Mouse (Mus musculus) midbrain, embryonic 11.5 days (tissue): ENCODE data around the gene Nek10. TPM values are rescaled to one million over a fixed set of nuclear protein-coding genes. Genes with fewer than 3 reads are reported as not detected.

Source experiments
- ATAC-seq: fragments of 200-750 bp; cut with Nextera tagmentation; 2 replicates; pipeline ENCODE4 v1.8.0; 2017; ENCODE audit warnings: moderate TSS enrichment, moderate library complexity; ENCODE audit not compliant: low FRiP score
- DNase-seq: peaks from one replicate; pipeline ENCODE4 v3.0.0; 2015; ENCODE audit warnings: low spot score; ENCODE audit errors: missing footprints
- H3K27ac ChIP-seq: fragments of 300-500 bp; sonication (generic); 2 replicates; pipeline ENCODE4 v1.5.1; 2014; ENCODE audit warnings: low read depth, low read length
- H3K27me3 ChIP-seq: fragments of 300-500 bp; sonication (generic); 2 replicates; pipeline ENCODE4 v1.6.1; 2014; ENCODE audit warnings: mild to moderate bottlenecking, low read length, moderate library complexity, mixed read lengths; ENCODE audit not compliant: control insufficient read depth, insufficient read depth
- H3K36me3 ChIP-seq: fragments of 300-500 bp; sonication (generic); 2 replicates; pipeline ENCODE4 v1.6.1; 2014; ENCODE audit warnings: mild to moderate bottlenecking, low read length, moderate library complexity, mixed read lengths; ENCODE audit not compliant: control insufficient read depth, insufficient read depth
- H3K4me1 ChIP-seq: fragments of 300-500 bp; sonication (generic); 2 replicates; pipeline ENCODE4 v1.6.1; 2014; ENCODE audit warnings: low read length; ENCODE audit not compliant: control insufficient read depth, insufficient read depth
- H3K4me2 ChIP-seq: fragments of 300-500 bp; sonication (generic); 2 replicates; pipeline ENCODE4 v1.6.1; 2014; ENCODE audit warnings: mild to moderate bottlenecking, moderate library complexity
- H3K4me3 ChIP-seq: fragments of 300-500 bp; sonication (generic); 2 replicates; pipeline ENCODE4 v1.5.1; 2014; ENCODE audit warnings: low read depth, low read length
- H3K9ac ChIP-seq: fragments of 300-500 bp; sonication (generic); 2 replicates; pipeline ENCODE4 v1.6.1; 2014; ENCODE audit warnings: low read length
- H3K9me3 ChIP-seq: fragments of 300-500 bp; sonication (generic); 2 replicates; pipeline ENCODE4 v1.6.1; 2016; ENCODE audit warnings: low read length; ENCODE audit not compliant: control insufficient read depth
- WGBS: fragments of 180-500 bp; shearing (Covaris S2); extraction: QIAGEN DNeasy Blood & Tissue Kit; methylation state at CpG from one replicate; pipeline ENCODE4 v1.1.7; 2014; 5-methylcytosine and 5-hydroxymethylcytosine counted together
- polyA plus RNA-seq: library from polyadenylated mRNA; unstranded; fragments of >200 nt; fragmentation: Nextera tagmentation; extraction: Ambion mirVana; gene quantifications from 2 replicates; pipeline ENCODE4 v1.2.1, GENCODE M21; 2014

Nek10 gene
- polyA plus RNA-seq, 1 experiment from 2014 or later, result 0.03 TPM

GRCm38 (mm10) chr14:14804518-14805212 lies 1.4 kb downstream of the Nek10 start:
- Histone ChIP-seq H3K4me2 (no peak overlapping the region), H3K9ac (no peak overlapping the region), H3K4me1 (no peaks in the 10 kb centered on the region), H3K9me3 (no peaks in the 10 kb centered on the region), H3K27me3 (no peaks in the 10 kb centered on the region), H3K36me3 (no peaks in the 10 kb centered on the region), H3K4me3 (no peak overlapping the region), H3K27ac (no peak overlapping the region)
- DNase-seq (no peak), ATAC-seq (peak; percentile 47; the same call in 1 of the 2 replicates)
- 77% methylated on average over 5 of the region's 5 CpGs for WGBS

GRCm38 (mm10) chr14:14832520-14833240 lies 29.5 kb downstream of the Nek10 start:
- ATAC-seq (no peak), DNase-seq (no peak)
- WGBS, result 87% methylated on average over 12 of the region's 12 CpGs
- Histone ChIP-seq H3K9ac (no peak overlapping the region), H3K36me3 (no peaks in the 10 kb centered on the region), H3K4me3 (no peak overlapping the region), H3K4me2 (no peak overlapping the region), H3K27me3 (no peaks in the 10 kb centered on the region), H3K4me1 (no peaks in the 10 kb centered on the region), H3K27ac (no peak overlapping the region), H3K9me3 (no peaks in the 10 kb centered on the region)

- H3K36me3 ChIP-seq, result no peaks in the 10 kb centered on the region
- no peak for DNase-seq
- H3K4me1 ChIP-seq, result no peaks in the 10 kb centered on the region
- no peak overlapping the region for H3K27ac ChIP-seq
- no peak overlapping the region for H3K9ac ChIP-seq
- H3K27me3 ChIP-seq, result no peaks in the 10 kb centered on the region
- 86% methylated on average over 1 of the region's 1 CpGs for WGBS
- ATAC-seq, result no peak
- no peak overlapping the region for H3K4me3 ChIP-seq
- H3K9me3 ChIP-seq, result no peaks in the 10 kb centered on the region
- H3K4me2 ChIP-seq, result no peak overlapping the region
Measured at GRCm38 (mm10) chr14:14833498-14833897, 30.3 kb downstream of the Nek10 start.

- no peak overlapping the region for H3K27ac ChIP-seq
- no peak for ATAC-seq
- no peaks in the 10 kb centered on the region for H3K4me1 ChIP-seq
- no peak overlapping the region for H3K4me2 ChIP-seq
- H3K4me3 ChIP-seq, result no peak overlapping the region
- 84% methylated on average over 2 of the region's 2 CpGs for WGBS
- no peaks in the 10 kb centered on the region for H3K9me3 ChIP-seq
- no peaks in the 10 kb centered on the region for H3K36me3 ChIP-seq
- no peak overlapping the region for H3K9ac ChIP-seq
- H3K27me3 ChIP-seq, result no peaks in the 10 kb centered on the region
- DNase-seq, result no peak
Measured at GRCm38 (mm10) chr14:14834266-14834665, 31.1 kb downstream of the Nek10 start.

GRCm38 (mm10) chr14:14837627-14838026 lies 34.4 kb downstream of the Nek10 start:
- H3K36me3 ChIP-seq, result no peaks in the 10 kb centered on the region
- no peak overlapping the region for H3K4me2 ChIP-seq
- DNase-seq (no peak), ATAC-seq (no peak)
- no peaks in the 10 kb centered on the region for H3K9me3 ChIP-seq
- no peaks in the 10 kb centered on the region for H3K27me3 ChIP-seq
- H3K4me3 ChIP-seq, result no peak overlapping the region
- H3K9ac ChIP-seq, result no peak overlapping the region
- no peaks in the 10 kb centered on the region for H3K4me1 ChIP-seq
- 85% methylated on average over 4 of the region's 4 CpGs for WGBS
- no peak overlapping the region for H3K27ac ChIP-seq

- 48% methylated on average over 1 of the region's 1 CpGs for WGBS
- Histone ChIP-seq H3K4me3 (no peak overlapping the region), H3K4me1 (no peaks in the 10 kb centered on the region), H3K27me3 (no peaks in the 10 kb centered on the region), H3K9me3 (no peaks in the 10 kb centered on the region), H3K36me3 (no peaks in the 10 kb centered on the region), H3K27ac (no peak overlapping the region), H3K4me2 (no peak overlapping the region), H3K9ac (no peak overlapping the region)
- ATAC-seq (no peak), DNase-seq (no peak)
Measured at GRCm38 (mm10) chr14:14838109-14838508, 34.9 kb downstream of the Nek10 start.

- H3K4me3 ChIP-seq, result no peak overlapping the region
- no peaks in the 10 kb centered on the region for H3K27me3 ChIP-seq
- no peak for ATAC-seq
- no peaks in the 10 kb centered on the region for H3K36me3 ChIP-seq
- DNase-seq, result no peak
- H3K9me3 ChIP-seq, result no peaks in the 10 kb centered on the region
- no peaks in the 10 kb centered on the region for H3K4me1 ChIP-seq
- no peak overlapping the region for H3K27ac ChIP-seq
- H3K4me2 ChIP-seq, result no peak overlapping the region
- no peak overlapping the region for H3K9ac ChIP-seq
- WGBS, result 81% methylated on average over 8 of the region's 8 CpGs
Measured at GRCm38 (mm10) chr14:14842734-14843530, 39.7 kb downstream of the Nek10 start.

- no peaks in the 10 kb centered on the region for H3K27me3 ChIP-seq
- H3K4me1 ChIP-seq, result no peaks in the 10 kb centered on the region
- no peaks in the 10 kb centered on the region for H3K9me3 ChIP-seq
- H3K4me2 ChIP-seq, result no peak overlapping the region
- no peak for DNase-seq
- H3K36me3 ChIP-seq, result no peaks in the 10 kb centered on the region
- no peak overlapping the region for H3K4me3 ChIP-seq
- H3K9ac ChIP-seq, result no peak overlapping the region
- no peak for ATAC-seq
- H3K27ac ChIP-seq, result no peak overlapping the region
- WGBS, result 68% methylated on average over 3 of the region's 3 CpGs
Measured at GRCm38 (mm10) chr14:14852838-14853237, 49.6 kb downstream of the Nek10 start.

GRCm38 (mm10) chr14:14860331-14860730 lies 57.1 kb downstream of the Nek10 start:
- Histone ChIP-seq H3K4me3 (no peak overlapping the region), H3K9me3 (no peaks in the 10 kb centered on the region), H3K4me2 (no peak overlapping the region), H3K36me3 (no peaks in the 10 kb centered on the region), H3K9ac (no peak overlapping the region), H3K27me3 (no peaks in the 10 kb centered on the region), H3K27ac (no peak overlapping the region), H3K4me1 (no peaks in the 10 kb centered on the region)
- ATAC-seq (no peak), DNase-seq (no peak)
- 65% methylated on average over 3 of the region's 3 CpGs for WGBS
